Mouse (Mus musculus) embryonic fibroblast, embryonic 13.5 days (primary cell): ENCODE measurements around the gene Rgcc.

Experiments used
- CTCF ChIP-seq: IDR thresholded peaks from 2 replicates; pipeline ENCODE4 v1.5.1; 2011; ENCODE audit warnings: mild to moderate bottlenecking, control low read depth, low read length, moderate library complexity, borderline replicate concordance; ENCODE audit not compliant: insufficient read depth
- POLR2A ChIP-seq: IDR thresholded peaks from 2 replicates; pipeline ENCODE4 v1.6.1; 2011; ENCODE audit warnings: low read depth, mild to moderate bottlenecking, control low read depth, low read length, moderate library complexity

GRCm38 (mm10) chr14:79285549-79285948 lies 15.9 kb downstream of the Rgcc start:
- TF ChIP-seq POLR2A = no peak
- TF ChIP-seq CTCF = no peak
